Comparison of ENCODE assay signal across 13 mouse cellular contexts in genomic region chr2:28585730-28586129, GRCm38 (mm10). TPM values are rescaled to one million over a fixed set of nuclear protein-coding genes. Genes with fewer than 3 reads are reported as not detected.
"Had no signal": no experiment of that assay in that cellular context is flagged by ENCODE, and none has a peak within 500 bp of the region (broad histone marks: within the 10 kb centered on the region; RNA-seq: fewer than 3 reads in every experiment).

No protein-coding gene starts in this region.

- H3K4me3 ChIP-seq: midbrain, embryonic 10.5 days; midbrain, embryonic 12.5 days; myocyte; neural tube, embryonic 12.5 days; stomach, embryonic 15.5 days had no signal

- H3K36me3 ChIP-seq: stomach, embryonic 15.5 days had no signal

- H3K4me2 ChIP-seq: lung, embryonic 14.5 days; midbrain, embryonic 12.5 days; neural tube, embryonic 12.5 days; stomach, embryonic 15.5 days had no signal

- H3K27ac ChIP-seq: midbrain, embryonic 10.5 days; midbrain, embryonic 12.5 days; neural tube, embryonic 12.5 days; stomach, embryonic 15.5 days; stomach, postnatal 0 days had no signal

- H3K9ac ChIP-seq: lung, embryonic 14.5 days; midbrain, embryonic 12.5 days; neural tube, embryonic 12.5 days; stomach, embryonic 15.5 days had no signal

- H3K27me3 ChIP-seq: neural tube, embryonic 12.5 days; stomach, embryonic 15.5 days had no signal

- ATAC-seq: midbrain, embryonic 16.5 days had no signal

- H3K9me3 ChIP-seq: midbrain, embryonic 10.5 days; midbrain, embryonic 12.5 days; neural tube, embryonic 12.5 days; stomach, embryonic 15.5 days had no signal

RNA-seq across cellular contexts. Expression of gene Cel, which starts 22.5 kb away (rescaled TPM):
- total RNA-seq: megakaryocyte, adult 5-6 weeks; megakaryocyte-erythroid progenitor cell, adult 5-6 weeks; neutrophil, adult 5-6 weeks had no signal
- polyA plus RNA-seq: lung, embryonic 14.5 days; midbrain, embryonic 10.5 days; midbrain, embryonic 12.5 days; midbrain, embryonic 14.5 days; midbrain, embryonic 16.5 days; myocyte; neural tube, embryonic 12.5 days; neural tube, embryonic 14.5 days had no signal

RNA-seq across cellular contexts. Expression of gene Gfi1b, which starts 36.1 kb away (rescaled TPM):
- polyA plus RNA-seq: midbrain, embryonic 16.5 days; myocyte; neural tube, embryonic 14.5 days had no signal
